Mouse (Mus musculus): ENCODE data around the gene Rgs14. TPM values are rescaled to one million over a fixed set of nuclear protein-coding genes. Genes with fewer than 3 reads are reported as not detected.
A peak's percentile ranks its signal among the peaks of the same experiment; 100 is the strongest.

The Rgs14 gene
- polyA plus RNA-seq, 1 experiment, result 0.10 TPM

GRCm38 (mm10) chr13:55405783-55406390, 36.4 kb downstream of the Rgs14 start:
- no peaks in the 10 kb centered on the region for H3K36me3 ChIP-seq (ENCODE audit: control insufficient read depth, insufficient read depth, low read length)
- no peak overlapping the region for H3K27ac ChIP-seq (ENCODE audit: control insufficient read depth, insufficient read depth, low read depth, low read length)
- 0 out of 2 replicates have a peak, but pooled peaks cover 2% of the 10 kb centered on the region for H3K4me1 ChIP-seq (ENCODE audit: control insufficient read depth, insufficient read depth, low read length)
- H3K27me3 ChIP-seq (ENCODE audit: control insufficient read depth, insufficient read depth, low read length), result no peaks in the 10 kb centered on the region
- TF ChIP-seq POLR2A (IDR thresholded peaks at IDR 0.05; ENCODE audit: control insufficient read depth, low read depth, low read length) (no peak), CTCF (IDR thresholded peaks at IDR 0.05; ENCODE audit: control insufficient read depth, insufficient read depth, insufficient replicate concordance, low read depth, low read length) (no peak)
- no peak overlapping the region for H3K4me3 ChIP-seq (ENCODE audit: control insufficient read depth, low read depth, low read length)

- Histone ChIP-seq H3K27me3 (ENCODE audit: control insufficient read depth, insufficient read depth, low read length) (no peaks in the 10 kb centered on the region), H3K27ac (ENCODE audit: control insufficient read depth, insufficient read depth, low read depth, low read length) (no peak overlapping the region), H3K36me3 (ENCODE audit: control insufficient read depth, insufficient read depth, low read length) (no peaks in the 10 kb centered on the region), H3K4me3 (ENCODE audit: control insufficient read depth, low read depth, low read length) (no peak overlapping the region), H3K4me1 (ENCODE audit: control insufficient read depth, insufficient read depth, low read length) (0 out of 2 replicates have a peak, but pooled peaks cover 2% of the 10 kb centered on the region)
- no peak for TF ChIP-seq POLR2A (IDR thresholded peaks at IDR 0.05; ENCODE audit: control insufficient read depth, low read depth, low read length)
- no peak for TF ChIP-seq CTCF (IDR thresholded peaks at IDR 0.05; ENCODE audit: control insufficient read depth, insufficient read depth, insufficient replicate concordance, low read depth, low read length)
These were observed 37.8 kb downstream of the Rgs14 start for GRCm38 (mm10) chr13:55407341-55407740.

GRCm38 (mm10) chr13:55408546-55409120, 39.1 kb downstream of the Rgs14 start:
- TF ChIP-seq CTCF (IDR thresholded peaks at IDR 0.05; ENCODE audit: control insufficient read depth, insufficient read depth, insufficient replicate concordance, low read depth, low read length) (no peak), POLR2A (IDR thresholded peaks at IDR 0.05; ENCODE audit: control insufficient read depth, low read depth, low read length) (no peak)
- Histone ChIP-seq H3K27me3 (ENCODE audit: control insufficient read depth, insufficient read depth, low read length) (no peaks in the 10 kb centered on the region), H3K36me3 (ENCODE audit: control insufficient read depth, insufficient read depth, low read length) (no peaks in the 10 kb centered on the region), H3K4me3 (ENCODE audit: control insufficient read depth, low read depth, low read length) (no peak overlapping the region), H3K4me1 (ENCODE audit: control insufficient read depth, insufficient read depth, low read length) (peaks cover 2% of the 10 kb centered on the region; the same call in 1 of the 2 replicates), H3K27ac (ENCODE audit: control insufficient read depth, insufficient read depth, low read depth, low read length) (no peak overlapping the region)

GRCm38 (mm10) chr13:55411826-55412225, 42.3 kb downstream of the Rgs14 start:
- no peaks in the 10 kb centered on the region for H3K36me3 ChIP-seq (ENCODE audit: control insufficient read depth, insufficient read depth, low read length)
- H3K4me3 ChIP-seq (ENCODE audit: control insufficient read depth, low read depth, low read length), result no peak overlapping the region
- peaks cover 4% of the 10 kb centered on the region; the same call in 1 of the 2 replicates for H3K4me1 ChIP-seq (ENCODE audit: control insufficient read depth, insufficient read depth, low read length)
- no peak for TF ChIP-seq POLR2A (IDR thresholded peaks at IDR 0.05; ENCODE audit: control insufficient read depth, low read depth, low read length)
- TF ChIP-seq CTCF (IDR thresholded peaks at IDR 0.05; ENCODE audit: control insufficient read depth, insufficient read depth, insufficient replicate concordance, low read depth, low read length), result no peak
- no peaks in the 10 kb centered on the region for H3K27me3 ChIP-seq (ENCODE audit: control insufficient read depth, insufficient read depth, low read length)
- H3K27ac ChIP-seq (ENCODE audit: control insufficient read depth, insufficient read depth, low read depth, low read length), result no peak overlapping the region

GRCm38 (mm10) chr13:55412643-55413307, 43.2 kb downstream of the Rgs14 start:
- H3K4me3 ChIP-seq (ENCODE audit: control insufficient read depth, low read depth, low read length), result peak overlapping the region; percentile 15
- peaks cover 4% of the 10 kb centered on the region for H3K4me1 ChIP-seq (ENCODE audit: control insufficient read depth, insufficient read depth, low read length)
- TF ChIP-seq CTCF (IDR thresholded peaks at IDR 0.05; ENCODE audit: control insufficient read depth, insufficient read depth, insufficient replicate concordance, low read depth, low read length) (no peak), POLR2A (IDR thresholded peaks at IDR 0.05; ENCODE audit: control insufficient read depth, low read depth, low read length) (no peak)
- H3K27ac ChIP-seq (ENCODE audit: control insufficient read depth, insufficient read depth, low read depth, low read length), result no peak overlapping the region
- no peaks in the 10 kb centered on the region for H3K36me3 ChIP-seq (ENCODE audit: control insufficient read depth, insufficient read depth, low read length)
- no peaks in the 10 kb centered on the region for H3K27me3 ChIP-seq (ENCODE audit: control insufficient read depth, insufficient read depth, low read length)

GRCm38 (mm10) chr13:55413333-55413732, 43.8 kb downstream of the Rgs14 start:
- Histone ChIP-seq H3K36me3 (ENCODE audit: control insufficient read depth, insufficient read depth, low read length) (no peaks in the 10 kb centered on the region), H3K27me3 (ENCODE audit: control insufficient read depth, insufficient read depth, low read length) (no peaks in the 10 kb centered on the region), H3K4me1 (ENCODE audit: control insufficient read depth, insufficient read depth, low read length) (peaks cover 6% of the 10 kb centered on the region), H3K27ac (ENCODE audit: control insufficient read depth, insufficient read depth, low read depth, low read length) (no peak overlapping the region), H3K4me3 (ENCODE audit: control insufficient read depth, low read depth, low read length) (peak overlapping the region; percentile 49)
- no peak for TF ChIP-seq CTCF (IDR thresholded peaks at IDR 0.05; ENCODE audit: control insufficient read depth, insufficient read depth, insufficient replicate concordance, low read depth, low read length)
- TF ChIP-seq POLR2A (IDR thresholded peaks at IDR 0.05; ENCODE audit: control insufficient read depth, low read depth, low read length), result no peak

- no peak within 1 kb of the TSS for H3K27ac ChIP-seq (ENCODE audit: control insufficient read depth, insufficient read depth, low read depth, low read length)
- no peaks in the 10 kb centered on the region for H3K36me3 ChIP-seq (ENCODE audit: control insufficient read depth, insufficient read depth, low read length)
- peaks cover 8% of the 10 kb centered on the region for H3K4me1 ChIP-seq (ENCODE audit: control insufficient read depth, insufficient read depth, low read length)
- no peaks in the 10 kb centered on the region for H3K27me3 ChIP-seq (ENCODE audit: control insufficient read depth, insufficient read depth, low read length)
- TF ChIP-seq CTCF (IDR thresholded peaks at IDR 0.05; ENCODE audit: control insufficient read depth, insufficient read depth, insufficient replicate concordance, low read depth, low read length) (no peak), POLR2A (IDR thresholded peaks at IDR 0.05; ENCODE audit: control insufficient read depth, low read depth, low read length) (peak; percentile 51; the same call in 1 of the 2 replicates)
- H3K4me3 ChIP-seq (ENCODE audit: control insufficient read depth, low read depth, low read length), result peak within 1 kb of the TSS; percentile 80
These were observed 45.3 kb downstream of the Rgs14 start, which contains the start of gene Pfn3 for GRCm38 (mm10) chr13:55414743-55415380. TSS of gene Pfn3 (minus strand) at chr13:55415232.
